Mouse (Mus musculus) heart, postnatal 0 days (tissue): ENCODE results near the gene Olfr1441.

ENCODE experiments used
- CTCF ChIP-seq: IDR thresholded peaks from 2 replicates; pipeline ENCODE4 v1.5.1; 2016; ENCODE audit warnings: antibody characterized with exemption, control low read depth, low read depth
- EP300 ChIP-seq: IDR thresholded peaks from 2 replicates; pipeline ENCODE4 v1.6.1; 2016; ENCODE audit warnings: antibody characterized with exemption, low read depth

GRCm38 (mm10) chr19:12464127-12464526 lies 46.9 kb downstream of the Olfr1441 start:
- TF ChIP-seq EP300 (no peak), CTCF (no peak)
